Mouse (Mus musculus) stomach, postnatal 0 days (tissue): ENCODE data around the gene Mier2.

Experiments
- CTCF ChIP-seq: IDR thresholded peaks from 2 replicates; pipeline ENCODE4 v1.5.1; 2016; ENCODE audit warnings: antibody characterized with exemption, low read depth, mild to moderate bottlenecking, moderate library complexity
- EP300 ChIP-seq: optimal IDR thresholded peaks from 2 replicates; pipeline ENCODE3; 2016; ENCODE audit warnings: antibody characterized with exemption

DNA sequence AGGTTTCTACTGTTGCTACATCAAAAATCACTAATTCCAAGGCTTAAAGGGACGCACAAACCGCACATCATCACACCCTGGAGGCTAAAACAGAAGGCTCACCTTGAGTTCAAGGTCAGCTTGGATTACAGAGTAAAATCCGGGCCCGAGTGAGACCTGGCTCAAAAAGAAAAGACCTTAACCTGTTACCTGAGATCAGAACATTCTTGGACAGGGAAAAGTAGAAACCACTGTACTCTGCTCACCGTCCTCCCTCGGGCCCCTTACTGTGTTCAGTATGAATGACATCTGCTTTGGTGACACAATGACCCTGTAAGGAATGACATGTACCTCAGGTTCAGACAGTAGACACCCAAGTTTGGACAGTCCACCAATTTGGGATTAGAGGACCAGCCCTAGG is 19.8 kb upstream of the Mier2 start:
- TF ChIP-seq EP300 (no peak), CTCF (no peak)
